Mouse (Mus musculus) MEL (cell line): ENCODE results near the gene Pcbp3. TPM values are rescaled to one million over a fixed set of nuclear protein-coding genes. Genes with fewer than 3 reads are reported as not detected.

Experiments used
- DNase-seq: peaks from one replicate; pipeline ENCODE4 v3.0.0; 2011; ENCODE audit warnings: low read depth, low spot score
- H3K27ac ChIP-seq: 2 replicates; pipeline ENCODE4 v1.5.1; 2012; ENCODE audit warnings: low read depth, mild to moderate bottlenecking, control low read depth, low read length, moderate library complexity; ENCODE audit not compliant: control insufficient read depth
- H3K27me3 ChIP-seq, 2 experiments: fragments of 150-350 bp in 1 of 2; sonication (generic) in 1 of 2; 2 replicates each; pipeline ENCODE4 v1.6.1; 2012; ENCODE audit warnings: low read length in 2 of 2, mild to moderate bottlenecking in 2 of 2, improper control_type of control experiment in 1 of 2, moderate library complexity in 1 of 2; ENCODE audit not compliant: insufficient read depth in 2 of 2, control insufficient read depth in 1 of 2
- H3K36me3 ChIP-seq, 2 experiments: 2 replicates each; pipeline ENCODE4 v1.6.1; 2012 to 2014; ENCODE audit warnings: low read length in 2 of 2, improper control_type of control experiment in 1 of 2, inconsistent platforms in 1 of 2, mild to moderate bottlenecking in 1 of 2; ENCODE audit not compliant: insufficient read depth in 2 of 2, control insufficient read depth in 1 of 2
- H3K4me1 ChIP-seq, 2 experiments: fragments of 150-350 bp in 1 of 2; sonication (generic) in 1 of 2; 2 replicates each; pipeline ENCODE4 v1.6.1; 2012; ENCODE audit warnings: low read length in 2 of 2, improper control_type of control experiment in 1 of 2, mild to moderate bottlenecking in 1 of 2; ENCODE audit not compliant: insufficient read depth in 2 of 2, control insufficient read depth in 1 of 2
- H3K4me3 ChIP-seq, 2 experiments: fragments of 150-350 bp in 1 of 2; sonication (generic) in 1 of 2; 2 replicates each; pipeline ENCODE4 v1.5.1; 2012; ENCODE audit warnings: low read depth in 2 of 2, low read length in 2 of 2, mild to moderate bottlenecking in 2 of 2, moderate library complexity in 2 of 2, control low read depth in 1 of 2, improper control_type of control experiment in 1 of 2; ENCODE audit not compliant: control insufficient read depth in 1 of 2, insufficient read depth in 1 of 2
- H3K79me2 ChIP-seq: 2 replicates; pipeline ENCODE4 v1.6.1; 2012; ENCODE audit warnings: mild to moderate bottlenecking, low read length, moderate library complexity; ENCODE audit not compliant: control insufficient read depth, poor library complexity, insufficient read depth
- H3K9ac ChIP-seq: 2 replicates; pipeline ENCODE4 v1.6.1; 2012; ENCODE audit warnings: low read depth, mild to moderate bottlenecking, control low read depth, low read length, moderate library complexity; ENCODE audit not compliant: control insufficient read depth, poor library complexity, severe bottlenecking
- H3K9me3 ChIP-seq: fragments of 150-350 bp; sonication (generic); replicated peaks from 2 replicates; pipeline ENCODE4 v1.6.1; 2012; ENCODE audit warnings: mild to moderate bottlenecking, low read length, improper control_type of control experiment, moderate library complexity; ENCODE audit not compliant: insufficient read depth
- BHLHE40 ChIP-seq: IDR thresholded peaks from 2 replicates; pipeline ENCODE4 v1.6.1; 2012; ENCODE audit warnings: low read depth, mild to moderate bottlenecking, inconsistent platforms, low read length, improper control_type of control experiment, borderline replicate concordance
- CHD1 ChIP-seq: IDR thresholded peaks from 2 replicates; pipeline ENCODE4 v1.6.1; 2012; ENCODE audit warnings: low read depth, mild to moderate bottlenecking, inconsistent platforms, low read length, improper control_type of control experiment
- CHD2 ChIP-seq: IDR thresholded peaks from 2 replicates; pipeline ENCODE4 v1.6.1; 2011; ENCODE audit warnings: low read length, improper control_type of control experiment
- CTCF ChIP-seq, 3 experiments: IDR thresholded peaks in 2 of 3; conservative IDR thresholded peaks in 1 of 3; 2 replicates each; pipeline ENCODE4 v1.5.1; 2011 to 2012; ENCODE audit warnings: low read length in 3 of 3, low read depth in 2 of 3, mild to moderate bottlenecking in 2 of 3, improper control_type of control experiment in 1 of 3, inconsistent platforms in 1 of 3, mixed read lengths in 1 of 3, moderate library complexity in 1 of 3; ENCODE audit not compliant: control insufficient read depth in 1 of 3, insufficient read depth in 1 of 3, poor library complexity in 1 of 3, severe bottlenecking in 1 of 3
- E2F4 ChIP-seq: IDR thresholded peaks from 2 replicates; pipeline ENCODE4 v1.6.1; 2011; ENCODE audit warnings: low read depth, low read length, improper control_type of control experiment, borderline replicate concordance
- EP300 ChIP-seq, 2 experiments: IDR thresholded peaks; 2 replicates each; pipeline ENCODE4 v1.6.1; 2011; ENCODE audit warnings: improper control_type of control experiment in 2 of 2, low read length in 2 of 2, low read depth in 1 of 2, mild to moderate bottlenecking in 1 of 2
- ETS1 ChIP-seq: IDR thresholded peaks from 2 replicates; pipeline ENCODE4 v1.6.1; 2012; ENCODE audit warnings: low read depth, mild to moderate bottlenecking, inconsistent platforms, low read length, improper control_type of control experiment, moderate library complexity
- GABPA ChIP-seq: IDR thresholded peaks from 2 replicates; pipeline ENCODE4 v1.6.1; 2012; ENCODE audit warnings: low read depth, mild to moderate bottlenecking, inconsistent platforms, low read length, improper control_type of control experiment, moderate library complexity
- JUND ChIP-seq: IDR thresholded peaks from 2 replicates; pipeline ENCODE4 v1.6.1; 2011; ENCODE audit warnings: low read depth, mild to moderate bottlenecking, improper control_type of control experiment, low read length
- MAFK ChIP-seq: IDR thresholded peaks from 2 replicates; pipeline ENCODE4 v1.6.1; 2011; ENCODE audit warnings: low read depth, mild to moderate bottlenecking, low read length, improper control_type of control experiment, borderline replicate concordance
- MEF2A ChIP-seq: IDR thresholded peaks from 2 replicates; pipeline ENCODE4 v1.6.1; 2014; ENCODE audit warnings: low read depth, mild to moderate bottlenecking, inconsistent platforms, low read length, improper control_type of control experiment; ENCODE audit not compliant: poor library complexity, insufficient replicate concordance, severe bottlenecking; ENCODE audit errors: extremely low read depth
- MYB ChIP-seq: IDR thresholded peaks from 2 replicates; pipeline ENCODE4 v1.6.1; 2011; ENCODE audit warnings: mild to moderate bottlenecking, low read depth, low read length, improper control_type of control experiment
- NELFE ChIP-seq: IDR thresholded peaks from 2 replicates; pipeline ENCODE4 v1.6.1; 2011; ENCODE audit warnings: low read depth, low read length, improper control_type of control experiment
- POLR2AphosphoS2 ChIP-seq: IDR thresholded peaks from 2 replicates; pipeline ENCODE4 v1.6.1; 2011; ENCODE audit warnings: low read length, improper control_type of control experiment
- POLR2AphosphoS5 ChIP-seq: IDR thresholded peaks from 2 replicates; pipeline ENCODE4 v1.6.1; 2012; ENCODE audit warnings: low read depth, borderline replicate concordance, mild to moderate bottlenecking, inconsistent platforms, low read length, moderate library complexity, mixed read lengths
- RAD21 ChIP-seq: IDR thresholded peaks from 2 replicates; pipeline ENCODE4 v1.6.1; 2011; ENCODE audit warnings: mild to moderate bottlenecking, low read depth, low read length, improper control_type of control experiment
- RCOR1 ChIP-seq: IDR thresholded peaks from 2 replicates; pipeline ENCODE4 v1.6.1; 2012; ENCODE audit warnings: low read depth, mild to moderate bottlenecking, inconsistent platforms, low read length, improper control_type of control experiment
- SIN3A ChIP-seq: IDR thresholded peaks from 2 replicates; pipeline ENCODE4 v1.6.1; 2012; ENCODE audit warnings: low read length, improper control_type of control experiment, inconsistent platforms
- SMC3 ChIP-seq: IDR thresholded peaks from 2 replicates; pipeline ENCODE4 v1.6.1; 2011; ENCODE audit warnings: low read depth, low read length, improper control_type of control experiment
- TAL1 ChIP-seq: IDR thresholded peaks from 2 replicates; pipeline ENCODE4 v1.6.1; 2012; ENCODE audit warnings: mild to moderate bottlenecking, inconsistent platforms, low read length, moderate library complexity, mixed read lengths
- TBP ChIP-seq: IDR thresholded peaks from 2 replicates; pipeline ENCODE4 v1.8.0; 2011; ENCODE audit warnings: low read depth, low read length, improper control_type of control experiment
- TCF12 ChIP-seq: IDR thresholded peaks from 2 replicates; pipeline ENCODE4 v1.6.1; 2014; ENCODE audit warnings: low read depth, mild to moderate bottlenecking, inconsistent platforms, low read length, improper control_type of control experiment, moderate library complexity
- UBTF ChIP-seq: IDR thresholded peaks from 2 replicates; pipeline ENCODE4 v1.6.1; 2012; ENCODE audit warnings: low read depth, mild to moderate bottlenecking, inconsistent platforms, low read length, improper control_type of control experiment, moderate library complexity, borderline replicate concordance; ENCODE audit not compliant: insufficient read depth
- USF2 ChIP-seq, 2 experiments: IDR thresholded peaks; 2 replicates each; pipeline ENCODE4 v1.6.1; 2011 to 2012; ENCODE audit warnings: improper control_type of control experiment in 2 of 2, low read length in 2 of 2, borderline replicate concordance in 1 of 2, inconsistent platforms in 1 of 2, low read depth in 1 of 2, mild to moderate bottlenecking in 1 of 2; ENCODE audit not compliant: insufficient read depth in 1 of 2
- ZC3H11A ChIP-seq: IDR thresholded peaks from 2 replicates; pipeline ENCODE4 v1.6.1; 2012; ENCODE audit warnings: low read depth, mild to moderate bottlenecking, inconsistent platforms, low read length, improper control_type of control experiment
- ZKSCAN1 ChIP-seq: IDR thresholded peaks from 2 replicates; pipeline ENCODE4 v1.6.1; 2012; ENCODE audit warnings: low read depth, mild to moderate bottlenecking, inconsistent platforms, low read length, improper control_type of control experiment, moderate library complexity
- ZMIZ1 ChIP-seq: IDR thresholded peaks from 2 replicates; pipeline ENCODE4 v1.6.1; 2012; ENCODE audit warnings: low read depth, mild to moderate bottlenecking, inconsistent platforms, low read length, improper control_type of control experiment, moderate library complexity
- ZNF384 ChIP-seq: IDR thresholded peaks from 2 replicates; pipeline ENCODE4 v1.6.1; 2012; ENCODE audit warnings: low read depth, mild to moderate bottlenecking, inconsistent platforms, low read length, improper control_type of control experiment
- polyA plus RNA-seq, 2 experiments: library from polyadenylated mRNA; stranded (reverse) in 1 of 2; unstranded in 1 of 2; fragments of >175 nt in 1 of 2; fragments of >200 nt in 1 of 2; gene quantifications; 2 replicates each; pipeline versions ENCODE4 v1.2.1 to v1.2.4; 2012; ENCODE audit warnings: low replicate concordance in 2 of 2, low read depth in 1 of 2; ENCODE audit not compliant: insufficient read length in 2 of 2, insufficient read depth in 1 of 2, missing spikeins in 1 of 2
- total RNA-seq: library from RNA; depleted of rRNA; stranded (reverse); fragments of 300-350 nt; gene quantifications from 2 replicates; pipeline ENCODE4 v1.2.3, GENCODE M21; 2012

Pcbp3 gene
- total and polyA plus RNA-seq, 3 experiments = 1.1 to 3.3 TPM; not detected in 1

GRCm38 (mm10) chr10:76988586-76988985 lies 26.9 kb upstream of the Pcbp3 start:
- H3K27ac ChIP-seq = no peak overlapping the region
- no peak overlapping the region for H3K9ac ChIP-seq
- no peaks in the 10 kb centered on the region for H3K9me3 ChIP-seq
- no peak overlapping the region for H3K4me3 ChIP-seq
- DNase-seq = no peak
- no peaks in the 10 kb centered on the region for H3K36me3 ChIP-seq
- no peaks in the 10 kb centered on the region for H3K79me2 ChIP-seq
- peaks cover 3 to 18% of the 10 kb centered on the region in 2 experiments for H3K27me3 ChIP-seq
- TF ChIP-seq RAD21 (no peak), ZMIZ1 (no peak), CHD1 (no peak), JUND (no peak), TBP (no peak), TCF12 (no peak), USF2 (IDR thresholded peaks at IDR 0.05; ENCODE audit: borderline replicate concordance in 1 of 2, insufficient read depth in 1 of 2, low read depth in 1 of 2, low read length in 2 of 2) (no peak), MAFK (no peak), SMC3 (no peak), ZNF384 (no peak), MYB (no peak), BHLHE40 (no peak), RCOR1 (no peak), CTCF (IDR thresholded peaks at IDR 0.05 in 2 of 3, conservative IDR thresholded peaks at IDR 0.05 in 1 of 3; ENCODE audit: control insufficient read depth in 1 of 3, insufficient read depth in 1 of 3, low read depth in 2 of 3, low read length in 3 of 3, poor library complexity in 1 of 3, severe bottlenecking in 1 of 3) (no peak), EP300 (IDR thresholded peaks at IDR 0.05; ENCODE audit: low read depth in 1 of 2, low read length in 2 of 2) (no peak), ETS1 (no peak)
- H3K4me1 ChIP-seq = no peaks in the 10 kb centered on the region

GRCm38 (mm10) chr10:76978042-76978441 lies 16.4 kb upstream of the Pcbp3 start:
- no peaks in the 10 kb centered on the region for H3K36me3 ChIP-seq
- no peak overlapping the region for H3K4me3 ChIP-seq
- peaks cover 0 to under 1% of the 10 kb centered on the region in 2 experiments; a peak in 1 of 4 replicates for H3K27me3 ChIP-seq
- H3K79me2 ChIP-seq = no peaks in the 10 kb centered on the region
- no peak overlapping the region for H3K9ac ChIP-seq
- H3K9me3 ChIP-seq = no peaks in the 10 kb centered on the region
- peak; percentile 65 for DNase-seq
- no peaks in the 10 kb centered on the region for H3K4me1 ChIP-seq
- TF ChIP-seq UBTF (no peak), RCOR1 (no peak), E2F4 (no peak), POLR2AphosphoS2 (no peak), NELFE (no peak), POLR2AphosphoS5 (no peak), ZC3H11A (no peak), SIN3A (no peak), MYB (no peak), RAD21 (no peak), TAL1 (no peak), GABPA (no peak), MEF2A (no peak), CHD2 (no peak), ZKSCAN1 (no peak)
- no peak overlapping the region for H3K27ac ChIP-seq
